Mouse (Mus musculus) v-Abl transformed pro-B cells (cell line): ENCODE data around the gene Bicc1.

Source experiments
- in situ Hi-C, 2 experiments: fragments of 400-800 bp; cut with MboI; formaldehyde crosslinking; loops; one replicate each; pipeline ENCODE4 v1.15.1; 2025; ENCODE audit not compliant: unreplicated experiment in 2 of 2

Bicc1 gene

DNA sequence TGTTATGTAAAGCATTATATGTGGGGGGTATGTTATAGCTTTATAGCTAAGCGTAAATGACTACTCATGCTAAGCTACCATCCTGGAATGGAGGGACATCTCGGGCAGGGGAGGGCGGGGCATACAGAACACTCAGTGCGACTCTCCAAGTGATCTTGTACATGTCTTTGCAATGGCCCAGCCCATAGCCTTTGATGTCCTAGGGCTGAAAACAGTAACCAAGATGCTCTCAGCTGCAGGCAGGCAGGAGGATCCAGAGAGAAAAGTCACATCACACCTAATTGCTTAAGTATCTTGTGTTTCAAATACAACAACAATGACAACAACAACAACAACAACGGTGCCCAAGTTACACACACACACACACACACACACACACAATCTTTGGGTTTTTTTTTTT, 152.0 kb downstream of the Bicc1 start:
- in situ Hi-C loops: no loop called here

DNA sequence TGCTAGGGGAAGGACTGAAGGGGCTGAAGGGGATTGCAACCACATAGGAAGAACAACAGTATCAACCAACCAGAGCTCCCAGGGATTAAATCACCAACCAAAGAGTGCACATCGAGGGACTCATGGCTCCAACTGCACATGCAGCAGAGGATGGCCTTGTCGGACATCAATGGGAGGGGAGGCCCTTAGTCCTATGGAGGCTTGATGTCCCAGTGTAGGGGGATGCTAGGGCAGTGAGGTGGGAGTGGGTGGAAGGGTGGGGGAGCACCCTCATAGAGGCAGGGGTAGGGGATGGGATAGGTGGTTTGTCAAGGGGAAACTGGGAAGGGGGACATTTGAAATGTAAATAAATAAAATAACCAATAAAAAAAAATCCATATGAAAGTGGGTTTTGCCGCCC, 152.5 kb downstream of the Bicc1 start:
- in situ Hi-C loops: no loop called here

DNA sequence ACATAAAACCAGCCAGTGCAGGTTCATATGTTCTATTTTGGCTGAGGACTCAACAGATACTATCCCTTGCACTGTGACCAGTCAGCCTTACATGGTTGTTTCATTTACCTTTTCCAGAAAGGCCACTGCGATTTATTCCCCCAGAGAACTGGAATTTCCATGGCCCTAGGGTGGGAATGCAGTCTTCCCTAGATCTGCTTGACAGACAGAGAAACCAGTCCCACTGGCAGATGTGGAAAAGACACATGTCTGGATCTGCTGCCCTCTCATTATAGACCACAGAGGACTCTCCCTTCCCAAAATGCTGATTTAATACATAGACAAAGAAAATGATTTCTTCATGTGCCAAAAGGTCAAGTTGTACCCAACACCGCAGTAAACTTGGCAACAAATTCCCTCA, 156.6 kb downstream of the Bicc1 start:
- in situ Hi-C loops: no loop called here

DNA sequence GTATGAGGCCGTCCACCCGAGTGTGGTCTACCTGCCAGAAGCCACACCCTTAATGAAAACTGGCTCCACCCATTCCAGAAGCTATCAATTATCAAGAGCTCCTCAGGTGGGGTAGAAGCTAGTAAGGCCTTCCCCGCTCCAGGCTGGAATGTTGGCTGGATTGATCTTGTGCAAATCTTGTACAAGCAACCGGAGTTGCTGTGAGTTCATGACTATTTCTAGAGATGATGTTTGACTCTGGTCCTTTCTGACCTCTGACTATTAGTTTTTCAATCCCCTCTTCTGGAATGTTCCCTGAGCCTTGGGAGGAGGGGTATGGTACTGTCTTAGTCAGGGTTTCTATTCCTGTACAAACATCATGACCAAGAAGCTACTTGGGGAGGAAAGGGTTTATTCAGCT, 157.3 kb downstream of the Bicc1 start:
- in situ Hi-C loops: no loop called here

DNA sequence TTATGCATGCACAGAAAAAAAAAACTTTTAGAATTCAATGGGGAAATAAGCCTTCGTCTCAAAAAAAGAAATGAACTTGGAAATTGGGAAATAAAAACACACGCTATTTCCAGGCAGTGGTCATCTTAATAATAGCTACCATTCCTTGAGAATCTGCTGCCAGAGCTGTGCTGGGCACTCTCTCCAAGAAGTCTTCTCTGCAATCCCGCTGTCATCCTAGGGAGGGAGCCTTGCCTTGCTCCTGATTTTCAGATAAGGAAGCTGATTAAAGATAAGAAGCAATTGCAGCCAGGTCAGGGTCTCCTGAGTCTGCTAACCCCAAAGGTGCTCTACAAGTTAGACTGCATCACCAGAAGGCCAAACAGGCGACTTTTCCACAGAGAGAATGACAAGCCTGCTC, 161.4 kb downstream of the Bicc1 start:
- in situ Hi-C loops: no loop called here

DNA sequence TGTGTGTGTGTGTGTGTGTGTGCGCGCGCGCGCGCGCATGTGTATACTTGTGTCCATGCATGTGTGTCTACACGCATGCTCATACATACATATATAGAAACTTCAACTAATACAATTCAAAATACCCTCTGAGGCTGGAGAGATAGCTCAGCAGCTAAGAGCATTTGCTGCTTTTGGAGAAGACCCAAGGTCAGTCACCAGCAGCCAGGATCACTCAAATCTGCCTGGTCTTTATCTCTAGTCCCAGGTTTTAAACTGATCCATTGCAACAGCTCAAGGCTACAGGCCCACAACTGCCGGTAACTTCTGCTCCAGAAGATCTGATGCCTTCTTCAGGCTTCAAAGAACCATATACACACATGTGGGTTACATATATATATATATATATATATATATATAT, 163.4 kb downstream of the Bicc1 start:
- in situ Hi-C loops: no loop called here

DNA sequence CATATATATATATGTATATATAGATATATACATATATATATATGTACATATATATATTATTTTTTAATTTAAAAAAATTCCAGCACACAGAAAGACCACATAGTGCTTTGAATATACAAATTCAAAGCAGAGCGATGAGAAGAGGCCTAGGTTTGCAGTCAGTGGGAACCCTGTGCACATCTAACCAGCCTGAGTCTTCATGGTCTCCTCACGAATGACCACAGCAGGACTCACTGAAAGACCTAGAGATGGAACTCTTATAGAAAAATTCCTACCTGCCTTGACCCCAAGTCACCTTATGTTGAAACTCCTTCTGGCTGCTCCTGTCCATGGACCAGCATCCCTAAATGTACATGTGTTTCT, 165.4 kb downstream of the Bicc1 start:
- in situ Hi-C loops: no loop called here

DNA sequence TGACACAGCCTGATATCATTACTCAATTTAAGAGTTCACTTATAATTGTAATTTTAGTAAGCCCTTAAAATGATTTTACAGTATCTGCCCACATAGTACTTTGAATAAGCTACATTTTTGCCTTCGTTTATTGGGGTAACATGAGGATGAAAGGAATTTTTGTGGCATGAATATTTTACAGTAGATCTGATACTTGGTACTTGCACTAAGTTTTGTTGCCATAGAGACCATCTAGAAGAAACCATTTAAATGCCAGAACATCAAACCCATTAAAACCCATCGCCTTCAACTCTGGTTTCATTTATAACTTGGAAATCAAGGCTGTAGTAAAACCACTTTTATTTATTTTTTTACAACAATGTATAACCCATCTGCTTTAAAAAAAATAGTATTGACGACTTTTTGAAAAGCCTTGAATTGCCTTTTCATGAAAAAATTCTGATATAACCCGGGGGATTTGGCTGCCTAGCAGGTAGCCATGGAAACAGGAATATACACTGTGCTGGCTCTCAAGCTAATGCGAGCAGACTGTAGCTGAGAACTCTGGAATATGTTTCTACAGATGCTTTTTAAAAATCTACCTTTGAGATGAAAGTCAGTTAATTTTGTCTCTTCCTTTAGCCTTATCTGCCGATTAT, 165.9 kb downstream of the Bicc1 start:
- in situ Hi-C loops: no loop called here

DNA sequence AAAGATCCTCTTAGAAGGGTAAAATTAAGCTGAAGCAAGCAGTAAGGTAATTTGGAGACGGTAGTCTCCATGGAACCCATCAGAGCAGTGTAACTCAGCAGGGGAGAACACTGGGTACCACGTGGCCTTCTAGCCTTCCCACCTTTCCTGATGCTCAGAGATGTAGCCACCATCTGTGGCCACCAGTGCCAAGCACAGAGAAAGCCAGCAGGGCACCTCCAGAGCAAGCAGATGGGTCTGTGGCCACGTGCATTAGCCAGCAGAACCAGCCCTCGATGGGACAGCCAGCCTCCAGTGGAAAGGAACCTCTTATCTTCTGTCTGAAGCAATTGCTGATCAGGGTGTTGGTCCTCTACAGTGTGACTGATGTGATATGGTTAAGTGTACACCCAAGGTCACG, 172.1 kb downstream of the Bicc1 start:
- in situ Hi-C loops: no loop called here

DNA sequence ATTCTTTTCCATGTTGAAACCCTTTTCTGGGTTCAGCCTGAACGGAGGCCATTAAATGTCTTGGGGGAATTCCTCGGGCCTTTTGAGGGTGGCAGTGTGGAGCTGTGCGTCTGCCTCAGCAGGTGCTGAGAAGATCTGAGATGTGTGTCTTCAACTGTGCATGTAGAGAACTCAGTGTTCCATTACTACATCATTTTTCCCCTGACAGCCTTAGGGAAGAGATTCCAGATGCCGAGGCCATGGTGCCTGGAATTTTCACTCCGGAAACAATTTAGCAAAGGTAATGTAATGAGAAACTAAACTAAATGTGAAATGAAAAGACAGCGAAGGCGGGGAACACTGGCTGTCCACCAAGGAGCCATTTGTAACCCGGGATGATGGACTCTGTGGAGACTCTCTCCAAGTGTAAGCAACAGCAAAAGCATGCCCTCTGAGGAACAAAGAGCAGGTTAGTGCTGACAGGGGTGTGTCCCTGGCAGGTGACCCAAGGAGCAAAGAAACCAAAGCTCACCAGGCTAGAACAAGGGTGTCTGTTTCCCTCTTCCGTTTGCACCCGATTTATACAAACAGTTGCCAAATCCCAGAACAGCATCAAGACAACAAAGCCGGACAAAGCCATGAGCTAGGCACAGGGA, 176.3 kb downstream of the Bicc1 start:
- in situ Hi-C loops: no loop called here

DNA sequence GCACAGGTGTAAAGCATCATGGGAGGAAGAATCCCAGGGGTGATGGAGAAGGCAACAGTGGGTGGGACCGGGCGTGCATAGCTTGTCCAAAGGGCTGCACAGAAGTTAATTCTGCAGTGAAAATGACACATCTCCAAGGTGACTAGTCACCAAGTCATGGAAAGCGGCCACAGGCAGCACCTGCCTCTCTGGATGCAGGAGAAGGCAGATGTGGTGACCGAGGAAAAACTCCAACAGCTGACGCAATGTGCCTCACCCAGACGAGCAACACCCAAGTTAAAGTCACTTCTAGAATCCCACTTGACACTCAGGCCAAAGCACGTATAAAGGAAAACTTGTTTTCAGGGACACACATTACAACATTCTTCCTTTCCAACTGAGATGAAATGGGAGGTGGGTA, 177.3 kb downstream of the Bicc1 start:
- in situ Hi-C loops: no loop called here

DNA sequence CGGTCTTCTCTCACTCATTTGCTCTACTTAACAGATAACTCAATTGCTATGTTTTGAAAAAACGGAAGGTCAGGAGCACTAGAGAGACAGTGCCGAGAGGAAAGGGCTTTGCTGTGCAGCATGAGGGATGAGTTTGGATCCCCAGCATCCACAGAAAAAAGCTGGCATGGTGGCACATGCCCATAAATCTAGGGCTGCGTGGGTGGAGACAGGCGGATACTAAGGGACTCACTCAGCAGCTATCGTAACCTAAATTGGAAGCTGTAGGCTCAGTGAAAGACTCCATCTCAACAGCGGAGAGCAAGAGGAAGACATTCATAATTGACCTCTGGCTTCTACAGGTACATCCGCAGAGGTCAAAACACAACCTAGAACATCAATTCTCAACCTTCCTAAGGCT, 179.8 kb downstream of the Bicc1 start:
- in situ Hi-C loops: no loop called here

DNA sequence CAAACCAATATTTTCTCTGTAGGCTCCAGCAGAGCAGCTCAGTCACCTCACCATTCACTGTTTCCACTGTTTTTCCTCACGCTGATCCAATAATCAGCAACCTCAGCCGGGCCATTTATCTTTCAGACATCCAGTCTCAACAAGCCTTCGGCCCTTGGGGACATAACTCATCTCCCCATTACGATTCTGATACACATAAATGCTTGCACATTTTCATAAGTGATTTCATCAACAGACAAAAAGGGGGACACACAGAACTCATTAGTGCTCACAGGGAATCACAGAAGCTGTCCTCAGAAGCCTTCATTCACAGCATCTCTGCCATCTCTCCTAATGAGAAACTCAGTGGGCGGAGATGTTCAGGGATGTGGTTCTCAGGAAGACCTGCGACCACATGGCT, 182.4 kb downstream of the Bicc1 start:
- in situ Hi-C loops: no loop called here

DNA sequence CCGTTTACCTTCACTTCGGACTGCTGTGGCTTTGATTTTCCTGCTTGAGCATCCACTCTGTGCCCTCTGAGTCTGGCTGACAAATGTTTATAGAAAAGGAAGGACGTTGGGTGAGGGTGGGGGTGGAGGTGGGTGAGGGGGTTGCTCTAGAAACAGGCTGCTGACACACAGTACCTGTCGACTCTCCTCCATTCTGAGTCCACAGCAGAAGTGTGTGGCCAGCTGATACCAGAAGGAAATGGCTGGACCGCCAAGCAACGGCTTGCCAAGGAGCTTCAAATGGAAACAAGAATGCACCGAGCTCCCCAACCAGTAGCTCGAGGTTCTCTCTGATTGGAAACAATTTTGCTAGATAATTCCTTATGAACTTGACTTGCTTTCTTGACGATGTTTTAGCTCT, 182.9 kb downstream of the Bicc1 start:
- in situ Hi-C loops: no loop called here

DNA sequence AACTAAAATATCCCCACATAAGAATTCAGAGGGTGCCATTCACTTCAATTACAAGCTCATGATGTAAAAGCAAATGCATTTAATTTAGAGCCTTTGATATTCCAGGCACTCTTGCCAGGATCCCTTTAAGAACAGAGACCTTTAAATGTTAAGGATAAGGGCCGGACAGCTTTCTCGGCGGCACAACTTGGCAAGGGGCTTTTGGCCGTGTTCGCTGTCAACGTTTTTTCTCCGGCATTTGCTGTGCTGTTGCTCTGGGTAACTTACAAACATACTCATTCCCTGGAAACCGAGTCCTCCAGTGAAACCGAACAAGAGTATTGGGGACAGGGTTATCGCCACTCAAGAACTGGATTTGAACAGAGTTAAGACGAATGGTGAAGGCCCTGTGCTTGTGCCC, 188.3 kb downstream of the Bicc1 start:
- in situ Hi-C loops: loop anchor here (25.0 kb wide), 6 partner anchors 341 to 1584 kb away; partner anchors contain the start of gene Ank3 (in 1 of the 2)

DNA sequence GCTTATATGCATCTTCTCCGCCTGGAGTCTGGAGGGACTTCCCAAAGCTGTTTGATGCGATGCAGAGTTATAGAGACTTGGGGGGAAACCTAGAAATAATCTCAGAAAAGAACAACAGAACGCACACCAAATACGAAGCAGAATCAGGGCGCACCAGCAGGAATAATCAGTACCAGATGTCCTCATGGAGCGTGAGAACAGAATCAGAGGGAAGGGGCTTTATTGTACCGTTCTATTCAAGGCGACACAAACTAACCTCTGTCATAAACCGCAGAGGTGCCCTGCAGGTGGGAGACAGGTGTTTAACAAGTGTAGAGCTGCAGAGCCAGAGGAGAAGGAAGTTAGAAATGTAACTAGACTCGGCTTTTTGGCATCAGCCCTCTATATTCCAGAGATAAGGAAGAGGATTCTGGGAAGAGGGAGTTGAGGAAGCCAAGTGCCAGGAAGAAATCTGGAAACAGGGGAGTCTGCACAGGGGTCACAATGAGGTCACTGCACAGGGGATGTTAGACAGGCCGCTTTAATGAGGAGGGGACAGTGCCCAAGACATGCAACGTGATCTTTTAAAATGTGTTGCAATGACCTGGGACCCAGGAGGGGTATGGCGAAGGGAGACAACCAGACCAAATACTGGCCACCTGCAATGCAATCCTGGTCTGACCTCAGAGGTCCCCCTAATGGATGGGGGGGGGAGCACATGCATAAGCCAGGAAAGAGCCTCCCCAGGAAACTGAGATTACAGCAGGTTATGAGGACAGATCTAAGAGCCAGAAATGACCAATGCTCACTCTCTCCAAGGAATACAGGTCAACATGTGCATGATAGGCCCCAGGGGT, 190.4 kb downstream of the Bicc1 start:
- in situ Hi-C loops: loop anchor here (5.0 to 25.0 kb wide), 9 partner anchors 246 to 1582 kb away; partner anchors contain the start of gene Ank3 (in 1 of the 2)

DNA sequence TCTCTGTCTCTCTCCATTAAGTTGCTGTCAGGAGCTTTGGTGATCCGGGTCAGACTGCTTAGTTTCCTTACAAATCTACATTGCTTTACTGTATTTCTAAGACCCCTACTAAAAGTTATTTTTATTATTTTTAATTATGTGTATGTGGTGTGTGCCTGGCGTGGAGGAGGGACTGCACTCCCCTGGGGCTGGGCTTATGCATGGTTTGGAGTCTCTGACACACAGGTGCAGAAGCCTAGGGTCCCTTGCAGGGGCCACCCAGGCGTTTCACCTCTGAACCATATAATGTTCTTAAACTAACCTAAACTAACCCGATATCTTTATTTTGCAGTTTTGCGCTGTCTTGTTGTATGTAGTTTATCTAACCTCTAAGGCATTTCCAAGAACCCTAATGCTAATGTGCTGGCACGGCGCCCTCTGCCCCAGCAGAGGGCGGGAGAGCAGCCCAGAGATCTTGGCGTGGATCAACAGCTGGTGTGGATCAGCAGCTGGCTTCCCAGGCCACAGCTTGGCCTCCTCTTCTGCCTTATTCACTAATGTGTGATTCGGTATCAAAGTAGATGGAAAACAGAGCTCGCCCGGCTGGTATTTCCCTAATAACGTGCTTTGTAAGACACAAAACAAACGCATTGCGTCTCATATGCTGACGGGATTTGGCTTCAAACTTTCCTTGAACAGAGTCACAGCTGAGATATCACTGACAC, 192.7 kb downstream of the Bicc1 start:
- in situ Hi-C loops: loop anchor here (5.0 to 25.0 kb wide), 9 partner anchors 248 to 1579 kb away; partner anchors contain the start of gene Ank3 (in 1 of the 2)

DNA sequence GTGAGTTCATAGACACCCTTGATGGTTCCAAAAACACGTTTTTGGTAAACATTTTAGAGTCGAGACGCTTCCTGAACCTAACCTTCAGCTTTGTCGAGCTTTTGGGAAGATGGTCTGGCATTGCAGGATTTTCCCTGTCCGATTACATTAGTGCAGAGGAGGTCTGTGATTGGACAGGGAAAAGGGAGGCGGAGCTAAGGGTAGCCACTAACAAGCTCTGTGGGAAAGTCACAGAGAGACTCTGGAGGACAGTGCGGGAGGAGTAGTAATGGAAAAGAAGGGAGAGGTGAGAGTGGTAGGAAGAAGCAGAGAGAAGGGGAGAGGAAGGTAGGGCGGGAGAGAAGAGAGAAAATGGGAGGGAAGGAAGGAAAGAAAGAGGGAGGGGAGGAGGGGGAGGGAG, 194.8 kb downstream of the Bicc1 start:
- in situ Hi-C loops: loop anchor here (5.0 to 25.0 kb wide), 9 partner anchors 250 to 1577 kb away; partner anchors contain the start of gene Ank3 (in 1 of the 2)

DNA sequence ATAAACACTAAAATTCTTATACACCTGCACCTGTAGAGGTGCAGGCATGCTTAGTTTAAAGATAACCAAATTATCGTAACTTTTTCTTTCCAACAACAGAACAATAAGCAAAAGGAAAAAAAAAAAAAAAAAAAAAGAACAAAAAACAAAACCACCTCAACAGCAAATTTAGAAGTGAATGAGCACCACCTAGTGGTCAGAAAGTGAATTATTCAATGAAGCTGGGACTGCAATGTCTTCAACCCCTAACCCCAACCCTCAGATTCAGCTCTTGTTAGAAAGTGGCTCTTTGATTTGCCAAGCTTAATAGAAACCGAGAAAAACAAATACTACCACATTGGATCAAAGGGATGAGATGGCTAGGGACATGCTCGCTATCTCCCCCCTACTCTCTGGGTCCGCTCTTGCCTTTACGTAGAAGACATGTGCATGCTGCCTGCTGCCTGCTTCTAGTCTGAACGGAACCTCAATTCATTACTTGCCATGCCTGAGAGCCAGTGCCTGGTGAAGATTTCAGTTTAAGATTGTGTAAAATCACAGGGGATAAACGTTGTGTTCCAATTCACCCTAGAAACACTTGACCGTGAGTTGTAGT, 195.8 kb downstream of the Bicc1 start:
- in situ Hi-C loops: loop anchor here (10.0 to 25.0 kb wide), 8 partner anchors 251 to 1576 kb away; partner anchors contain the start of gene Ank3 (in 1 of the 2)

DNA sequence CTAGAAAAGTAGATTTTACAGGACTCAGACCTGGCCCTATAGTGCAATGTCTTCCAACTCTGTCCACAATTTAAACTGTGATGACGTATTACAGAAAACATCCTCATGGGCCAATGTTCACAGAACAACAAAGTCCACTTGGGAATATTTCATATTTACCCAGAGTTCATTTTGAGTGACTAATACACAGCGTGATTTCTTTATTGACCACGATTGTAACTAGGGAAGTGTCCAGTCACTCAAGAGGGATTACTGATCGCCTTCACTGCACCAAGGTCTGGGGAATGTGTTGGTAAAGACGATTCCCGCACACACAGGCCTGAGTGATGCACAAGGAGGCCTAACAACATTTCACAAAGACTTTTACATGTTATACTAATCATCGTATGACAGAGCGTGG, 197.9 kb downstream of the Bicc1 start:
- in situ Hi-C loops: loop anchor here (10.0 to 25.0 kb wide), 8 partner anchors 253 to 1574 kb away; partner anchors contain the start of gene Ank3 (in 1 of the 2)
